Mouse (Mus musculus) liver, embryonic 12.5 days (tissue): ENCODE results near the gene 9130230L23Rik. TPM values are rescaled to one million over a fixed set of nuclear protein-coding genes. Genes with fewer than 3 reads are reported as not detected.

ENCODE experiments used
- ATAC-seq: fragments of 200-750 bp; cut with Nextera tagmentation; 2 replicates; pipeline ENCODE4 v1.8.0; 2017; ENCODE audit warnings: moderate number of reproducible peaks, mild to moderate bottlenecking, moderate library complexity
- H3K27ac ChIP-seq: fragments of 300-500 bp; sonication (generic); 2 replicates; pipeline ENCODE4 v1.5.1; 2016; ENCODE audit warnings: mild to moderate bottlenecking
- H3K27me3 ChIP-seq: fragments of 300-500 bp; sonication (generic); replicated peaks from 2 replicates; pipeline ENCODE4 v1.6.1; 2016; ENCODE audit warnings: mild to moderate bottlenecking, moderate library complexity
- H3K36me3 ChIP-seq: fragments of 300-500 bp; sonication (generic); 2 replicates; pipeline ENCODE4 v1.6.1; 2016; ENCODE audit warnings: mild to moderate bottlenecking, moderate library complexity
- H3K4me1 ChIP-seq: fragments of 300-500 bp; sonication (generic); 2 replicates; pipeline ENCODE4 v1.6.1; 2016
- H3K4me2 ChIP-seq: fragments of 300-500 bp; sonication (generic); 2 replicates; pipeline ENCODE4 v1.6.1; 2016; ENCODE audit warnings: mild to moderate bottlenecking, moderate library complexity
- H3K4me3 ChIP-seq: fragments of 300-500 bp; sonication (generic); 2 replicates; pipeline ENCODE4 v1.5.1; 2016; ENCODE audit warnings: mild to moderate bottlenecking, moderate library complexity
- H3K9ac ChIP-seq: fragments of 300-500 bp; sonication (generic); 2 replicates; pipeline ENCODE4 v1.6.1; 2016; ENCODE audit warnings: mild to moderate bottlenecking, moderate library complexity
- H3K9me3 ChIP-seq: fragments of 300-500 bp; sonication (generic); replicated peaks from 2 replicates; pipeline ENCODE4 v1.6.1; 2016; ENCODE audit warnings: mild to moderate bottlenecking, moderate library complexity
- WGBS: fragments of 180-500 bp; shearing (Covaris S2); methylation state at CpG from one replicate; pipeline ENCODE4 v1.1.7; 2016; ENCODE audit not compliant: insufficient replicate concordance; 5-methylcytosine and 5-hydroxymethylcytosine counted together
- polyA plus RNA-seq: library from polyadenylated mRNA; unstranded; fragments of >200 nt; fragmentation: Nextera tagmentation; extraction: Ambion mirVana; gene quantifications from 2 replicates; pipeline ENCODE4 v1.2.1, GENCODE M21; 2016

Gene 9130230L23Rik
- polyA plus RNA-seq, 1 experiment from 2014 or later = 0.18 TPM

DNA sequence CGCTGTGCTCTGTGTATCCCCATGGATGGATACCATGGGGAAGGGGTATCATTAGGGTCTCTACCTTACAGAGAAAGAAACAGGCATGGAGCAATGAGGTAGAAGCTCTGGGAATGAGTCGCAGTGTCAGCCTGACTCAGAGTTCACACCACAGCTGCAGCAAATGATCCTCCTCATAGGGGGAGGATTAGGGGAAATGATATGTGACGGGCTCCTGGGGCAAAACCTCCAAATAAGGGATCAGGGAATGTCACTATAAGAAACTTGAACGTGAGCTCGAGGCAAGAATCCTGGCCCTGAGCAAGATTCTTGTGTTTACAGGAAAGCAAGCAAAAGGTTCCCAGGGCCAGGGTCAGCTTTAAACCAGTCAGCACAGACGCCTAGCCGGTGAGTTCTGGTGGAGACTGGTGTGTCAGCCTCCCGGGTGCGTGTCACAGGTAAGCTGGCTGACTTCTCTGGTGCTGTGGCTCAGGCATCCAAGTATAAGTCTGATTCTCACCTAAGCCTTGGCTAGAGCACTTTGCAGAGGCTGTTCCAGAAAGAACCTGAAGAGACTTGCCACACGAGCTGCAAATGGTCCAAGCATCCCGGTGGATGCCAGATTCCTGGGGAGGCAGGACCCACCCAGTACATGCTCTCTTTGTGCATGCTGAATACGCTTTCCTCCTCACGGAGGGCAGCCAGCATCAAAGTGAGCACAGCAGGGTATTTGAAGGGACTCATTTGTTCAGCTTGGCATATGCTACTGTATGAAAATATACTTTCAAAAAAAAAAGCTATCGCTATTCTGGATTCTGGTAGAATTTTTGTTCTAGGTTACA lies 30.5 kb upstream of the 9130230L23Rik start:
- peaks cover 22% of the 10 kb centered on the region for H3K4me1 ChIP-seq
- 65% methylated on average over 14 of the region's 14 CpGs for WGBS
- H3K27me3 ChIP-seq = 0 out of 2 replicates have a peak, but pooled peaks cover 6% of the 10 kb centered on the region
- ATAC-seq = no peak
- H3K27ac ChIP-seq = no peak overlapping the region
- no peaks in the 10 kb centered on the region for H3K9me3 ChIP-seq
- H3K9ac ChIP-seq = no peak overlapping the region
- H3K4me2 ChIP-seq = no peak overlapping the region
- H3K36me3 ChIP-seq = no peaks in the 10 kb centered on the region
- no peak overlapping the region for H3K4me3 ChIP-seq

DNA sequence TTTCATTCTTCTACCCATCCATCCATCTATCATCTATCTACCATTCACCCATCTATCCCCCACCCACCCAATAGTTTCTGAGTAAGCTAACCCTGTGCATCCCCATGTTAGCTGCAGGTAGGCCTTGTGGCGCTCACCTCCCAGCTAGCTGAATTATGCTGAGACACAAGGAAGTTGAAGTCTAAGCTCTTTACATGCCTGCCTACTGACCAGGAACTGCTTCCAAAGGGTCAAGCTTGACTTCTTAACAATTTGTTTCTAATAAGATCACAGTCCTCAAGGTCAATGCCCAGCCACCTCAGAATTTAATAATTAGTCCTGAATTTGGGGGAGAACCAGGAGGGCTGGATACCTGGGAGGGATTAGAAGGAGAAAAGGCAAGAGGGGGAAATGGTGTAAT lies 28.7 kb upstream of the 9130230L23Rik start:
- ATAC-seq = no peak
- Histone ChIP-seq H3K4me1 (peaks cover 22% of the 10 kb centered on the region), H3K9ac (no peak overlapping the region), H3K36me3 (no peaks in the 10 kb centered on the region), H3K4me2 (no peak overlapping the region), H3K4me3 (no peak overlapping the region), H3K9me3 (no peaks in the 10 kb centered on the region), H3K27ac (no peak overlapping the region), H3K27me3 (0 out of 2 replicates have a peak, but pooled peaks cover 6% of the 10 kb centered on the region)
- 90% methylated on average over 1 of the region's 1 CpGs for WGBS

DNA sequence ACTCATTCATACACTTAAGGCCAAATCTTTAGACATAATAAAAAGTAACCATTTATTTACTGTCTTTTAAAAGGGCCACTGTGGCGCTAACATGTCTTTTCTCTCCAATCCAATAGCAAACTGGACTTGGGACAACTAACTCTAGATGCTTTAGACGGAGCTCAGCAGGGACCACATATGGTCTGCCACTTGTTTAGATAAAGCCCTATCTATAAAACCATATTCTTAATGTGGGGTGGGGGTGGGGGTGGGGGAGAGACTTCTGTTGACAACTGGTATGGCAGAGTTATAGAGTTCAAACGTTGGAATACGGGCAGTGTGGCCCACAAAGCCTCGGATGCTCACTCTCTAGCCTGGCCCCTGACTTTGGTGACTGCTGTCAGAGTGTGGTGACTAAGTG lies 27.6 kb upstream of the 9130230L23Rik start:
- no peak overlapping the region for H3K4me3 ChIP-seq
- no peak overlapping the region for H3K27ac ChIP-seq
- no peak overlapping the region for H3K9ac ChIP-seq
- no peak overlapping the region for H3K4me2 ChIP-seq
- 31% methylated on average over 5 of the region's 5 CpGs for WGBS
- peaks cover 5% of the 10 kb centered on the region for H3K9me3 ChIP-seq
- ATAC-seq = peak; percentile 80
- peaks cover 6% of the 10 kb centered on the region for H3K36me3 ChIP-seq
- peaks cover 22% of the 10 kb centered on the region for H3K4me1 ChIP-seq
- 0 out of 2 replicates have a peak, but pooled peaks cover 6% of the 10 kb centered on the region for H3K27me3 ChIP-seq

DNA sequence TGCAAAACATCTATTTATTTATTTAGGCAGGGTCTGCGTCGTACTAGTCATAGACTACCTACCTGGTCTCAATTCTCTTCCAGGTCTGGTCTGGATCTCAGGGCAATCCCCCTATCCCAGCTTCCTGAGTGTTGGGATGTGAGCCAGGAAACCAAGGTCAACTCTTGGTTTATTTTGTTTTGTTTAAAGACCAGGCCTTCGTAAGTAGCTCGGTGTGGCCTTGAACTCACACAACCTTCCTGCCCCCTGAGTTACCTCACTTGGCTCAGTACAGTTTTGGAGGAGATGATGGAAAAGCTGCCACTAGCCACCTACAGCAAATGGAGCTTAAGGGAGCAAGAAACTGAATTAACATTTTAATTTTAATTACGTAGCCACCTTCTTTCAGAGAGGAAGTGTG lies 24.1 kb upstream of the 9130230L23Rik start:
- no peaks in the 10 kb centered on the region for H3K27me3 ChIP-seq
- ATAC-seq = no peak
- no peak overlapping the region for H3K4me3 ChIP-seq
- peaks cover 22% of the 10 kb centered on the region for H3K4me1 ChIP-seq
- H3K36me3 ChIP-seq = peaks cover 17% of the 10 kb centered on the region
- H3K27ac ChIP-seq = no peak overlapping the region
- H3K9me3 ChIP-seq = peaks cover 13% of the 10 kb centered on the region
- no peak overlapping the region for H3K9ac ChIP-seq
- WGBS = 81% methylated on average over 5 of the region's 5 CpGs
- H3K4me2 ChIP-seq = no peak overlapping the region

DNA sequence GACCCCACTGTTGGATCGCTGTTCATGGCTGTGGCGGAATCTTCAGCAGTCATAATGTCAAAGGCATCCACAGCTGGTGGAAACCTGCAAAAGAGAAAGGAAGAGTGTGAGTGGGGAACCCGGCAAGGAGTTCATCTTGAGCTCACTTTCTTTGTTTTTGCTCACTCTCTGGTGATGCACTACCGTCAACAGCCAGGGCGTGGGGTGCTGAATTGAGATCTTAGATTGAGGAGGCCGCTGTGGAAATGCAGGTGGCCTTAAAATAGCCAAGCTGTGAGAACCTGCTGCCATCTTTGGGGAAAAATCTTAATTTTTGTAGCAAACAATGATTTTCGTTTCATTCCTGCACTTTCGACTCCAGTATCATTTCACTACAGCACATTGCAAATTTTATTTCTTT lies 23.1 kb upstream of the 9130230L23Rik start:
- 87% methylated on average over 8 of the region's 8 CpGs for WGBS
- Histone ChIP-seq H3K27ac (no peak overlapping the region), H3K4me2 (no peak overlapping the region), H3K27me3 (no peaks in the 10 kb centered on the region), H3K4me3 (no peak overlapping the region), H3K9ac (no peak overlapping the region), H3K9me3 (peaks cover 13% of the 10 kb centered on the region), H3K4me1 (peaks cover 19% of the 10 kb centered on the region), H3K36me3 (peaks cover 26% of the 10 kb centered on the region)
- ATAC-seq = no peak

DNA sequence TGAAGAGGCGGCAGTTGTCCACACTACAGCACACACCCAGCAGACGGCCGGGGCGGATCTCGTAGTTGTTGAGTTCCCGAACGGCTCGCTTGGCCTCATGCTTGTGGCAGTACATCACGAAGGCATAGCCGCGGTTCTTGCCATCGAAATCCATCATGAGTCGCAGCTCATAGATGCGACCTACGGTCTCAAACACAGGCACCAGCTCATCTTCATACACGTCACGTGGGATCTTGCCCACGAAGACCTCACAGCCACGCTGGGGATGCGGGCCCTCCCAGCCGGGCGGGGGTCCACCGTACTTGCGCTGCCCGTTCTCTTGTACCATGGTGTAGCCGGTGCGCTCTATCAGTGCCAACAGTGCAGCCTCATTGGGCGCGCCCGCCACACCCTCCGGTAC lies 22.7 kb upstream of the 9130230L23Rik start:
- WGBS = 91% methylated on average over 31 of the region's 31 CpGs
- Histone ChIP-seq H3K36me3 (peaks cover 29% of the 10 kb centered on the region), H3K4me2 (no peak overlapping the region), H3K27me3 (no peaks in the 10 kb centered on the region), H3K4me1 (peaks cover 15% of the 10 kb centered on the region), H3K27ac (no peak overlapping the region), H3K9ac (no peak overlapping the region), H3K9me3 (peaks cover 13% of the 10 kb centered on the region), H3K4me3 (no peak overlapping the region)
- ATAC-seq = no peak

DNA sequence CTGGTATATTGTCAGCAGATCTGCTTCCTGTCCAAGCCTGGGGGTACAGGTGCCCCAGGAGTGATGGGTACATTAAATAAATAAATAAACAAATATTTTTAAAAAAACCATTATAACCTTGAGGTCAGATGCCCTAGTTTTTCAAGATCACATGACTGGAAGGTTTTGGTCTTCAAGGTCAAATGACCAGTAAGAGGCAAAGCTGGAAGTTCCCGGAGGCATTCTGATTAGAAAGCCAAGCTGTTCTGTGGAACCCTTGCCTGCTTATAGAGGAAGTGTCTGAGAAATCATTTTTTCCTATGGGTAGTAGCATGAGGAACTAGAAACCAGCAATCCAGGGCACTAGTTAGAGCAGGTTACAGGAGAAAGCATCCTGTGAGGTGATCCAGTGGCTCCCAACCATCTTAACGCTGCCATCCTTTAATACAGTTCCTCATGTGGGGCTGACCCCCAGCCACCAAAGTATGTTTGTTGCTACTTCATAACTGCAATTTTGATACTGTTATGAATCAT lies 11.4 kb upstream of the 9130230L23Rik start:
- no peak for ATAC-seq
- H3K4me3 ChIP-seq = no peak overlapping the region
- H3K9me3 ChIP-seq = no peaks in the 10 kb centered on the region
- H3K9ac ChIP-seq = no peak overlapping the region
- H3K27ac ChIP-seq = no peak overlapping the region
- H3K4me1 ChIP-seq = no peaks in the 10 kb centered on the region
- H3K36me3 ChIP-seq = peaks cover 3% of the 10 kb centered on the region
- H3K4me2 ChIP-seq = no peak overlapping the region
- no peaks in the 10 kb centered on the region for H3K27me3 ChIP-seq
- WGBS = 79% methylated on average over 2 of the region's 2 CpGs

DNA sequence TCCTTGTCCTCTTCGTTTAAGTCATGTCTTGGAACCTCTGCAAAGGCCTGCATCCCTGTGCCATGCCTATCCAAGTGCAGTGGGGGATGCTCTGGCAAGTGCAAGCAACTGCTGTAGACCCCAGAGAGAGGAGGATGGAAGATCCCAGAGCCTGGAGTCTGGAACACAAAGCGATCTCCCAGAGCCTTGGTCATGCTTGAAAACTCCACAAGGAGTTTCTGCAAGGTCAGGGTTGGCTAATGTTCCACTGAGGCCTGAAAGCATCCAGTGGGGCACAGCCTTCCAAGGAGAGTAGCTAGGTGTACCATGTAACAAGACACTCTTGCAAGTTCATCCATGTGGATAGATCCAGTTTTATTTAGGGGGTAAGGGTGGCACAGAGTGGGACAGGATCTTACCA lies 10.4 kb upstream of the 9130230L23Rik start:
- no peaks in the 10 kb centered on the region for H3K36me3 ChIP-seq
- no peaks in the 10 kb centered on the region for H3K27me3 ChIP-seq
- no peak overlapping the region for H3K9ac ChIP-seq
- ATAC-seq = no peak
- 70% methylated on average over 2 of the region's 2 CpGs for whole genome bisulfite sequencing
- no peaks in the 10 kb centered on the region for H3K9me3 ChIP-seq
- no peak overlapping the region for H3K4me3 ChIP-seq
- no peaks in the 10 kb centered on the region for H3K4me1 ChIP-seq
- no peak overlapping the region for H3K4me2 ChIP-seq
- no peak overlapping the region for H3K27ac ChIP-seq

DNA sequence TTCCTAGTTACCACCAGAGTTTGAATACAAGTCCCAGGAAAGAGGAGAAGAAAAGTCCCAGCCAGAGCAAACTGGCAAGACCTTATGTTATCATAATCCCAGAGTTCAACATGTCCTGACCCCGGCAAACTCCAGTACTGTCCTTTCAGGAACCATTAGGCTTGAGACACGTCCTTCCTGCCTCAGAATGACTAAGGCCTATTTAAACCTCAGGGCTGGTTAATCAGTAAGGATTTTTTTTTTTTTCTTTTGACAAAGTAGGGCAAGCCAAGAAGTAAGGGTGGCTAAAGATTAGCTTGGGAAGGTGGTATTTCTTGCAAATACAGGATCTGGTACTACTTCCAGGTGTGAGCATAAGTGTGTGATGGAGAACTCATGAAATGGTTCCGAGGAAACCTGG lies 9.9 kb upstream of the 9130230L23Rik start:
- no peak overlapping the region for H3K4me2 ChIP-seq
- H3K9ac ChIP-seq = no peak overlapping the region
- no peak for ATAC-seq
- no peaks in the 10 kb centered on the region for H3K36me3 ChIP-seq
- WGBS = 41% methylated on average over 3 of the region's 3 CpGs
- no peaks in the 10 kb centered on the region for H3K9me3 ChIP-seq
- no peak overlapping the region for H3K4me3 ChIP-seq
- no peaks in the 10 kb centered on the region for H3K27me3 ChIP-seq
- no peaks in the 10 kb centered on the region for H3K4me1 ChIP-seq
- H3K27ac ChIP-seq = no peak overlapping the region

DNA sequence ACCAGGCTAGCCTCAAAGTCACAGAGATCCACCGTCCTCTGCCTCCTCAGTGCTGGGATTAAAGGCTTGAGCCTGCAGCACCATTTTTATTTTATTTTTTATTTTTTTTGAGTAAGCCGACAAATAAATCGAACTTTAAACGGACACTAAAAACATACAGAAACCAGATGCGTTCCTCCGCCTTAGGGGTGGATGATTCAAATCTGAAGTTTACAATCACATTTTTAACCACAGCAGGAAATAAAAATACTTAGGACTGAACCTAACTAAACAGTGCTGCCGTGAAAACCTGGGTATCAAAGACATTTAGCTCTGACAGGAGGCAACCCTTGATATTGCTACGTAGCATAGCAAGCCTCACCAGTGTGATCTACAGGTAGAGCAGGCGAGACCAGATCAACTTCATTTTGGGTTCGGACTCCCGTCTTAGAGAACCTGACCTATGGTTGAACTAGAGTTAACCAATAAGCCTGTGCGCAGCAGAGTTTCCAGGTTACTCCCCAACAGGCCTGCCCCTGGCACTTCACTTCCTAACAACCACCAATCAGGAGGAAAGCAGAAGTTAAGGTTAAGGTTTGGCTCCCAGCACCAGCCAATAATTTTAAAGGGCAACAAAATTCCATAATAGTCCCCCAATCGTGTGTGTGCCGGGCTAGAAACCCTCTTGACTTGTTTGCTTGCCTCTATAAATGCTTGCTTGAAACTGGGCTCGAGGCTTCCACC lies 4.3 kb upstream of the 9130230L23Rik start:
- Histone ChIP-seq H3K4me3 (no peak overlapping the region), H3K4me2 (no peak overlapping the region), H3K4me1 (peaks cover 13% of the 10 kb centered on the region), H3K27ac (no peak overlapping the region), H3K27me3 (no peaks in the 10 kb centered on the region; the same call in 1 of the 2 replicates), H3K9ac (no peak overlapping the region), H3K36me3 (no peaks in the 10 kb centered on the region), H3K9me3 (no peaks in the 10 kb centered on the region)
- WGBS = 73% methylated on average over 15 of the region's 15 CpGs
- no peak for ATAC-seq

DNA sequence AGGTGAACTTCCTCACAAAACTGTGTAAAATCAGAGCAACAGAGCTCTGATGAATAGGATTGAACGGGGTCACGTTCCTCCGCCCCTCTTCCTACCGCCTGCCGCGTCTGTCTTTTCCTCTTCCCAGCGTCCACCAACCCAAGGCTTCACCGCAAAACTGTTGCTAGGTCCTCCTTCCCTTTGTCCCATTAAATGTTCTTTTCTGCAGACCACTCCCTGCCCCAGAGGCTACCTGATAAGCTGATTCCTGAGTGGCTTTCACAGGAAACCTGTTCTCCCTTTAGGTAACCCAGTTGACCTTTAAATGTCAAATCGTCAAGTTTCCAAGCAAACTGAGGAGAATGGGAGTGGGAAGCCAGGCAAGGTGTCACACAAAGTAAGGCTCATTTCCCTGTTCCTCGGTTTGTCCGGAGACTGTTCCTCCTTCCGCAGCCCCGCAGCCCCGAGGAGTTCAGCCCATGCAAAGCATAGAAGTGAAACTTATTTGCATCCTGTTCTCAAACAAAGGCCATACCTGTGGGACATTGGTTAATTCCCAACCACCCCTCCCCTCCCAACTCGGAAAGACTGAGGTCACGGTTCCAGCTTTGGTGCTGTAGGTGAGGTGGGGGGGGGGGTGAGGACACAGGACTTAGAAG lies 1.1 kb upstream of the 9130230L23Rik start:
- Histone ChIP-seq H3K27ac (no peak overlapping the region), H3K36me3 (no peaks in the 10 kb centered on the region), H3K4me2 (peak overlapping the region; percentile 32), H3K4me1 (peaks cover 13% of the 10 kb centered on the region), H3K9me3 (no peaks in the 10 kb centered on the region), H3K27me3 (no peaks in the 10 kb centered on the region; the same call in 1 of the 2 replicates), H3K4me3 (no peak overlapping the region), H3K9ac (no peak overlapping the region)
- ATAC-seq = no peak
- WGBS = 28% methylated on average over 16 of the region's 16 CpGs

DNA sequence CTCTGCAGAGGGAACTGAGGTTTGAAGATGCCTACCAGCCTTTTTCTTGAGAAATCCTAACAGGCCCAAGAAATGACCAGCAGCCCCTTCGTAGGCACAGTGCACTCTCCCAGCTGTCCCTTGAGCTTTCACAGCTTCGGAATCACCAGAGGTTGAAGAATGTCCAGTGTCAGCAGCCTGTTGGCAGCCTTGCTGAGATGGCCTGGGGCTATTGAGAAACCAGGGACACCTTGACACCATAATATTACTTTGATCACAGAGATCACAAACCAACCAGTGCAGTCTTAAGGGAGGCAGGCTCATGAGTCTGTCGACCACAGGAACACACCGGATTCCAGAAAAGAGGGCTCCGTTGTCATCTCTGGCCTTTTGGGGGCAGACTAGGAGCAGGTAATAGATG lies 2.9 kb downstream of the 9130230L23Rik start:
- no peak for ATAC-seq
- 60% methylated on average over 5 of the region's 5 CpGs for WGBS
- no peak overlapping the region for H3K4me3 ChIP-seq

More for the DNA sequence above, 2.9 kb downstream of the 9130230L23Rik start:
- Histone ChIP-seq H3K36me3 (no peaks in the 10 kb centered on the region), H3K9ac (no peak overlapping the region), H3K27me3 (no peaks in the 10 kb centered on the region; the same call in 1 of the 2 replicates), H3K4me1 (peaks cover 13% of the 10 kb centered on the region), H3K4me2 (no peak overlapping the region), H3K9me3 (no peaks in the 10 kb centered on the region), H3K27ac (no peak overlapping the region)
